Mouse (Mus musculus): ENCODE measurements around the gene Nos3. TPM values are rescaled to one million over a fixed set of nuclear protein-coding genes. Genes with fewer than 3 reads are reported as not detected.

Nos3 gene
- total RNA-seq, 2 experiments from 2014 or later: 6.8 to 7.0 TPM

DNA sequence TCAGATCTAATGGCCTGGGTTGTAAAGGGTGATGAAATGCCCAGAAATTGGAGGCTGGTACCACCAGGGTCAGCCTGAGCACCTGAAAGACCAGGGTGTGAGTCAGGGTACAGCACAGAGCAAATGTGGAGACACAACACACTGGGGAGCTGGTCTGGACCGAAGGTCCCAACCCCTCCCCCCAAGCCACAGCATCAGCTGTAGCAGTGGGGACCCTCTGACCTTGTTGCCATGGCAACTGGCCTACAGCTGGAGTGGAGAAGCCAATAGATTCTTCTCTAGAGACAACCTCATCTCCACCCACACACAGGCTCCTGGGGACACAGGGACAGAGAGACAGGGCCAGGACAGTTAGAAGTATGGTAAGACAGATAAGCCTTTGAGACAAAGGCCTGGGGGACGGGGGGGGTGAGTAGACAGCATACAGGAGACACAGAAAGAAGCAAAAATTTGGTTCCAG is 20.6 kb upstream of the Nos3 start:
- no peak for DNase-seq (ENCODE audit: low spot score in 2 of 2)

DNA sequence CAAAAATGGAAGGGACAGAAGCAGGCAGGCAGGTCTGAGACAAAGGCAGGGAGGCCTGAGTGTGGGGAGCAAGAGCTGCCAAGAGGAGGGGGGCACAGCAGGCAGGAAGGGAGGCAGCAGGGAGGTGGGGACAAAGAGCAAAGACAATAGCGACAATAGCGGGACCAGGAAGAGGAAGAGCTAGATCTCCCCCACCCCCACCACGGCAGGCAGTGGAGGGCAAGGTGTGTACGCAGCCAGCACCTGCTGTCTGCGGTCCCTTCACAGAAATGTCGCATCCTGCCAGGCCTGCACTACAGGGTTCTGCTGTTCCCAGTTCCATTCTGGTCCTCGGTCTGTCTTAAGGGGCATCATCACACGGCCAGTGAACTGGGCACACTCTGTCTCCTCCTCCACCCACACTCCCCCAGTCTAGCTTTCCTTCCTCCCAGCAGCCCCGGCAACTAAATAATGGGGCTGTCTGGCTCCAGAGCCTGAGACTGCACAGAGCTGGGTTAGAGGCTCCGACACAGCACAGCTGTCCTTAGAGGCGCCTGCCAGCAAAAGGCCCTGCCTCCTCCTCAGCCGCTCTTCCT is 20.0 kb upstream of the Nos3 start:
- no peak for DNase-seq (ENCODE audit: low spot score in 2 of 2)

DNA sequence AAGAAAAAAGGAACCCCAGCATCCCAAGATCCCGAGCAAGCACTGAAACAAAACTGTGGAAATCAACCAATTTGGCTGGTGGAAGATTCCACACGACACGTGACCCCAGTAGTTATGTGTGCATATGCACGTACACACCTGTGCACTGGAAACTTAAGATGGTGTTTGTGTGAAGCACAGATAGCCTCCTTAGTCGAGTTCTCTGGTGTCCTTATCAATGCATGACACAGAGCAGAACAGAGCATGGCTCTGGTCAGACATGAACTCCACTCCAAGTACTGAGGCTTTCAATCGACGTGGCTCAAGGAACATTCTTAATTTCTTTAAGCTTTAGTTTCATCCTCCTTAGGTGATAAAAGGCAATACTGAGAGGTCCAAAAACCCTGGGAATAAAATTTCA is 18.3 kb upstream of the Nos3 start:
- DNase-seq (ENCODE audit: low spot score in 2 of 2): no peak

DNA sequence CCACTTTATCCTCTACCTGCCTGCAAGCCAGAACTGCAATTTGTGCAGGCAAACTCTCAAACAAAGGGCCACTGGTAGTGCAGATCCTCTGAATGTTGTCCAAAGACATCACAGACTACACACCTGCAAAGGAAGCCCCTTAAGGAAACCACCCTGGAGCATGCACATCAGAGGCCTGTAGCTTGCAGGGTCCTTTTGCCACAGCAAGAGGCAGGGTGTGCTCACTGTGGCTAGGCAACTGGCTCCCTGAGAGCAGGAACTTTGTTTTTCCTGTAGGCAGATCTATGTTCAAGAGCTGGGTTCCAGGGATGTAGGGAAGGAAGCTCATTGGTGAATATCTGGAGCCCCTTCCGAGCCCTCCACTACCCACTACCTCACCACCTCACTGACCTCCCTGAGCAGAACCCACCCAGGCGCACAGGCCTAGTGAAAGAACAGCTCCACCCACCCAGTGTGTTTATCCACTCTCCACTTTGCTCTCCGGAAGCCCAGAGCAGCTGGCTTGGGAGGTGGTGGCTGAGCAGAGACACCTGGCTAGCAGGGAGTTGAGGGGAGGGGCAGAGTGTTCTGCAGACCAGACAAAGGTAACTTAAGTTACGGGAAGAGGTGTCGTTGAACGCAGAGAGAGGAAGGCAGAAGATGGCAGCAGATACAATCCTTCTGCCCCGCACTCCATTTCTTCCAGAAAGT is 17.3 kb upstream of the Nos3 start:
- no peak for DNase-seq (ENCODE audit: low spot score in 2 of 2)

DNA sequence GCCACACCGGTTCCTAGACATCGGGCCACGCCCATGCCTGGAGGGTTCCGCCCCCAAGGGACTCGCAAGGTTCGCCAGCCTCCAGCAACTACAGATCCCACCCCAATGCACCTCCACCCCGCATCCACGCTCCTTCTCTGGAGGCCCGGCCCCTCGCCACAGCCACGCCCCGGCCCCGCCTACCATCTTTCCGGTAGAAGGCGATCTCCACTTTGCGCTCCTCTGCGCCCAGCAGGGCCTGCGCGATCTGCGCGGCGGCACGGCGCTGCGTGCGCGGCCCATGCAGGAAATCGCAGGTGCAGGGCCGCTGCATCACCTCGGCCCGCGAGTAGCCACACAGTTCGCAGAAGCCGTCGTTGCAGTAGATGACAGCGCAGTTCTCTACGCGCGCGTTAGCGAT is 16.5 kb upstream of the Nos3 start:
- DNase-seq (ENCODE audit: low spot score in 2 of 2): peak; percentile 59

DNA sequence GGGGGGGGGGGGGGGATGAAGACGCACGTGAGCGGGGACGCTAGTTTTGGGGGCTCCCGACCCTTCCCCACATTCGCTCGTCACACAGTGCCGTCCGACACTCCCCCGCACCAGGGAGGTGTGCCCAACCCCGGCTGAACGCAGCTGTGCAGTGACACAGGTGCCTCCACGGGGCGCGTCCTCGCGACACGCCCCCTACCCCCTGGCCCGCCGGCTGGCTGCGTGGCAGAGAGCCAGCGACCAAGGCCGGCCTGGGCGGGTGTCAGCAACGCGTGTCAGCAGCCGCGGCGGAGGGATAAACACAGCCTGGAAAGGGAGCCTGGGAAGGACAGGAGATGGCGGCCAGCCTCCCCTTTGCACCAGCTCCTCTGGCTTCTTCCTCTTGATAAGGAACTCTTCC is 16.1 kb upstream of the Nos3 start:
- no peak for DNase-seq (ENCODE audit: low spot score in 2 of 2)

DNA sequence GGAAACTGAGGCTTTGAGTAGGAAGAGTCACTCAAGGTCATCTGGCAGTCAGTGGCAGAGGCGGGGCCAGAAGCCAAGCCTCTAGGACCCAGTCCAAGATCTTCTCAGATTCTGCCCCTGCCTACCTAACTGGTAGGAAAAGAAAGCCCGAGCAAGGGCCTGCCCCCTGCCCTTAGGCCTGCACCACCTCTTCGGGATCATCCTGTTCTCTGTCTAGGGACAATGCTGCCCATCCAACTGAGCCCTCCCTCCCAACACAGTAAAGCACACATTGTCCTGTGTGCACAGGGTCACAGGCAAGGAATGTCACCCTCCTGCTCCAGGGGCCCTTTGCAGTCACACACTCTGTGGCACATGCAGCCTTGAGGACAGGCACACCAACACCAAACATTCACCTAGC is 14.5 kb upstream of the Nos3 start:
- no peak for DNase-seq (ENCODE audit: low spot score in 2 of 2)

DNA sequence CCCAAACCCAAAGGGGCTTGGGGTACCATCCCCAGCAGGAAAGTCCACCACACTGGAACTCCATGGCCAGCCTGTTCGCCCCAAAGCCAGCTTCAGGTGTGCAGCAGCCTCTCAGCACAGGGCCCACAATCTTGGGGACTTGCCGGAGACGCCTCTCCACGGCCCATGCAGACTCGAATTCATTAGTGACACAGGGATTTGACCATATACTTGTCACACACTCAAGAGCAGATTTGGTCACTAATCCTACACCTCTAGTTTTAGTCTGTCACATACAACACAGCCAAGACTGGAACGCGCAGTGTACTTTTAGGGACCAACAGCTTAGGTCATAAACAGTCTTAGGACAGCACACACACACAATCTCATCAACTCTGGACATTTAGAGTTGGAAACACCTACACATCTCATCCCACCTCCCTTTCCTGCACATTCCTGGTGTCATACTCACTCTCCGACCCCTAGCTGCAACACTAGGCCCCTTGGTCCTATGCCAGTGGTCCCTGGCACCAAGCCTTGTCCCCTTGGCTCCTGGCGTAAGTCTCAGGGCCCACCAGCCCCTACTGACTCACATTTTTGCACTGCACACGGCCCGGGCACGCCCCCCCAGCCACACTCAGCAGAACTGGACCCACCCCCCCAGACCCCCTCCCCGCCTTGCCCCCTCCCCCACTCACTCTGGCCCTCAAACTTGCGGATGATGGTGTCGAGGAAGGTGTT is 13.9 kb upstream of the Nos3 start:
- no peak for DNase-seq (ENCODE audit: low spot score in 2 of 2)

DNA sequence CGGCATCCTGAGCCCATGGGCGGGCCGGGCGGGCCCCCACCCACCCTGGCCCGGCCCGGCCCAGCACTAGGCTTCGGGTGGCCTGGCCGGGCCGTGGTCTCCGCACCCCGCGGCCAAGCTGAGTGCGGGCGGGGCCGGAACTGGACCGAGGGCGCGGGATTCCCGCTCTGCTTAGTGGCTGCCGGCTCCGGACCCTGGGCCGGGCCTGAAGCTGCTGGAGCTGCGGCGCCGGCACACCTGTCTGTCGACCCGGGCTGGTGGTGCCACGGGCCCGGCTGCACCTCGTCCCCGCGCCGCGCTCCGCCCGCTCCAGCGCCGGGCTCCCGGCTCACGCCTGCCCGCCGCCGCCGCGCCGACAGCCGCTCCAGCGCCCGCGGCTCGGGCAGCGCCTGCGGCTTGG is 13.3 kb upstream of the Nos3 start, which contains the start of gene Kcnh2:
Gene Kcnh2 (minus strand): TSS at position 327 of the 400 bp plus-strand sequence.
- DNase-seq (ENCODE audit: low spot score in 2 of 2): no peak

DNA sequence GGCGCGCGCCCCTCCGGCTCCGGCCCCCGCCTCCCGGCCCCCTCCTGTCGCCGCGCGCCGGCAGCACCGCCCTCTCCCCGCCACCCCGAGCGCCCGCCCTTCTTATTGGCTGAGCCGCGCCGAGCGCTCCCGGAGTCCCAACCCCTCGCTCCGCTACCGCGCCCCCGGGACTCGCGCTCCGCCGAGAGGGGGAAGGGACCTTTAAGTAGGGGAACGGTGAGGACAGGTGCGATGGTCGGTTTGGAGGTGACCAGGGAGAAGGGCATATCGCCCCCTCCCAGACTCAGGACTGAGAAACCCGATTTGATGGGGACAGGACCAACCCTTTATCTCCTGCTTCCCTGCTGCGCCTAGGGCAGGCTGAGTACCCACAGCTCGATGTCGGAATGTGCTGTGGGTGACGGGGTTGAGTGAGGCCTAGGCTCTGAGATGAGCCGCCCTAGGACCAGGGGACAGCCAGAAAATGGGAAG is 12.9 kb upstream of the Nos3 start:
- DNase-seq (ENCODE audit: low spot score in 2 of 2): peak; percentile 83 to 88

DNA sequence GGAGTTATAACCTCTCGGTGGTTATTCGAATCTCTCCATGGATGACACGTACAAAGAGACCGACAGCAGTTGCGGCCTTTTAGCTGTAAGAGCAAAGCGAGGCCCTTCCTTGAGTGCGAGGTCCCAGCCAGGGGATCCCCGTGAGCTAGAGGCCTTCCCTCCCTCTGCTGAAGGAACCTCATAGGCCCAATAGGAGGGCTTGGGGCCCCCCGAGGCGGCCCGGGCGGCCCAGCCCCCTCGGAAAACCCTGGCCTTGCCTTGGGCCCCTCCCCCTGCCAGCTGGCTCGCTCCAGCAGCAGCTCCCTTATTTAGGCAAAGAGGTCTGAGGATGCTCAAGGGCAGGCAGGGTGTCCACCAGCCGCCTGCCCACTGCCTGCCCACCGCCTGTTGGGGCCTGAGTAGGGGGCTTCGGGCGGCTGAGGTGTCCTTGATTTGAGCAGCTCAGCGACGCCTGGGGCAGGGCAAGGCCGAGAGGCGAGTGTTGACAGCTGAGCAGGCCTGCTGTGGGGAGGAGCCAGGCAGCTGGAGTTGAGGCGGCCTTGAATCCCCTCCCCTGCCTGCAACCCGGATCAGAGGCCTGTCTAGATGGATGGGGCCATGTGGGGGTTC is 12.3 kb upstream of the Nos3 start:
- DNase-seq (ENCODE audit: low spot score in 2 of 2): no peak

DNA sequence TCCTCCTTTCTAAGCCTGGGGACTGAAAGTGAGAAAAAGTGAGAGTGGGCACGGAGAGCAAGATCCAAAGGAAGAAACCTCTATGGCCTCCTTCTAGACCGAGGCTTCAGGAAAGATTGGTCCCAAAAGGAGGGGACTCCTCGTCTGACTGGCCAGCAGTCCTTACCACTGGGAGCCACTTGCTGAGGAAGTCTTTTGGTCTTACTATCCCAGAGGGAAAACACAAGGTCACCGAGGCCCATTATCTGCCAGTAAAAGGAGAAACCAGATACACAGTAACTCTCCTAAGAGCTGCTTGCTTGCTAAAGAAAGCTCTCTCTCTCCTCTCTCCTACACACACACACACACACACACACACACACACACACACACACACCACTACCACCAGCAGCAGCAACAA is 11.3 kb upstream of the Nos3 start:
- no peak for DNase-seq (ENCODE audit: low spot score in 2 of 2)

DNA sequence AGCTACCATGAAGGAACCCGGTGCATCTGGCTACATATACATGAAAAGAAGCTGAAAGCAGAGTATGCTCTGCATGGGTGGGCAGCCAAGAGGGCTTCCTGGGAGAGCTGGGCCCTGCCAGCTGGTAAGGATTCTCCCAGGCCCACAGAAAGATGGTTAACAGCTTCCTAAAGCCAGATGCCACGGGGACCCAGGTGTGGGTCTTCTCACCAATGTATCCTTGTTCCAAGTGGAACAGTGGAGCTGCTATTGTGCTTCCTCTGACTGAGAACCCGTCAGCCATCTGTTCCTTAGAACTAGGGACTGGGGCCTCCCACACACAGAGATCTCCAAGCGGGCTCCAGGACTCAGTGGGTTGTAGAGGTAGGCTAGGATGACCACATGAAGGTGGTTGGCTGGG is 7.8 kb upstream of the Nos3 start:
- no peak for DNase-seq (ENCODE audit: low spot score in 2 of 2)

DNA sequence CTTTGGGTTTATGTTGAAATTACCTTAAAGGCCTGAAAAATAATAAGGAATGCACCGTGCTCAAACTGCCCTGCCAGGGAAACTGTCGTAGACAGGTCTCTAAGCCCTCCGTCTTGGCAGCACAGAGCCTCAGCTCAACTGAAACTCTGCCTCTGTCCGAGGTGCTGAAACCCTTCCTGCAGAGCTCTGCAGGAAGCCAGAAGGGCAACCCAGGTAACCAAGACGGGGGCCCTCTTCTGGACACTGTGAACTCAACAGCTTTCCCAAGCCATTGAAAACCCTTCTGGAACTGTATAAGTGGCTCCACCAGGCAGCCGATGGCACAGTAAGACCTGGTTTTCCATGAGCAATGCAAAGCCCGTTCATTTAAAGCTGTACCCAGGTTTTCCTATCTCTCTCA is 7.1 kb upstream of the Nos3 start:
- DNase-seq (ENCODE audit: low spot score in 2 of 2): no peak

DNA sequence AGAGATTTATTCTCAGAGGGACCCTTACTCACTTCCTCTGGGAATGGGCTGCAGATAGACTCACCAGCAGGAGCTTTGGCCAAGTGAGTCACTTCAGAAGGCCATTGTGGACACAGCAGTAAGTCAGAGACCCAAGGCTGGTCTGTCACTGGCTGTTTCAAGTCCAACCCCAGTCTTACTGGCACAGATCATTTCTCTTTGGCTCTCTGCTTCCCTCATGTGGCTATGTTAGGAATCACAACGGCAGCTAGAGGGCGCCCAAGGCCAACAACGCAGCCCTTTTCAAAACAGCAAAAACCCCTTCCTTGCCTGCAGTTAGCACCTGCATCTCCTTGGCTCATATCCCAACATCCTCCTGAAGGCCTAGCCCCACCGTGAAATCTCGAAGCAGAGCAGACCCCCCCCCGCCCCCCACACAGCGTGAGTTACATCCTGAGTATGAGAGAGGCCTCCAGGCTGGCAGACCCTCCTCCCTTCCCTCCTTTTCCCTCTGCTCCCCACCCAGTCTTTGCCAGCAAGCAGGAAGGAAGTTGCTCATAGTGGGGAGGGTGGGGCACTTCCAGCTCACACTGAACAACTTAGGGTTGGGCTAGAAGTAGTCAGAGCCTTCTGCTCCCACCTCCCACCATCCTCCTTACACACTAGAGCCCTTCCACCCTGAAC is 3.7 kb upstream of the Nos3 start:
- peak; percentile 72 to 88 for DNase-seq (ENCODE audit: low spot score in 2 of 2)

DNA sequence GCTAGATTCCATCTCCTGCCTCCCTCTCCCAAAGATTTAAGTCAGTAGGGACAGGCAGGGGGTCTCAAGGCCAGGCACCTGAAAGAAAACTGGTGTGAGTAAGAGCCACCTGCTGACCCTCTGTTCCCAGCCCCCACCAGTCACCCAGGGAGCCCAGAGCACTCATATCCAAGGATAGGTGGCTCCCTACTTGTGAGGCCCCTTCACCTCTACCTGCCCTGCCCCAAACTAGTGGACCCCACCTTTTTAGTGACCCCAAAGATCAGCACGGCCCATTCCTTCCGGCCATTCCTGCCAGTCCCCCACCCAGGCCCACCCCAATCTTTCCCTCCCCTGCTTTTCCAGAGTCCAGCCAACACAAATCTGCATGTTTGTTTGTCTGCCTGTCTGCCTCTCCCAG is 1.1 kb upstream of the Nos3 start:
- no peak for DNase-seq (ENCODE audit: low spot score in 2 of 2)

DNA sequence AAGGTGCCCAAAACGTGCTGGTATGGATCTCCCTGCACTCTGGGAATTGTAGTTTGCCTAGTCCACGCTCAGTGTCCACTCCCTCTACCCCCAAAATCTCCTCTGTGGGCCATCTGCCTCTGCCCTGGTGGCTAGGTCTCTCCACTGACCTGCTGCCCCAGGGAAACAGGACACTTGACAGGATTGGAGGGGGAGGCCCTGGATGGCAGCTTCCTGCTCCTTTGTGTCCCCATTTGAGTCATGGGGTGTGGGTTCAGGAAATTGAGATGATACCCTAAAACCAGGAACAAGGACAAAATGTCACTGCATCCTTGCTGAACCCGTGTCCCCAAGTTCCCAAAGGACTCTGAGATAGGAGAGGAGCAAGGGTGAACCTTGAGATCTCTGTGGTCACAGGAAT is 549 bp upstream of the Nos3 start:
- DNase-seq (ENCODE audit: low spot score in 2 of 2): no peak

DNA sequence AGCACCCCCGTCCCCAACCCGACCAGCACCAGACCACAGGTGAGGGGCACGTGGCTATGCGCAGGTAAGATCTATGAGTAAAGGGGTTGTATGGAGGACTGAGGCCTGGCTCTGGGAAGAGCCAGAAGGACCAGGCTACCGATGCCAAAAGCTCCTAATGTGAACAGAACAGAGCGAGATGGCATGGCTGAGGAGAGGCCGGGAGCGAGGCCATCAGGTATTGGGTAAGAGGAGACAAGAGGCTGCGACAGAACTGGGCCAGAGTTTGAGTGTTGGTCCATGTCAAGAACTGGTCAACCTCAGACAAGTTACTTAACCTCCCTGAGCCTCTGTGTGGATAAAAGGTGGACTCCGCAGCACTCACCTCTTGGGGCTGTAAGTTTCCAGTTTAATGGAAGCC is 353 bp downstream of the Nos3 start:
- DNase-seq (ENCODE audit: low spot score in 2 of 2): no peak

DNA sequence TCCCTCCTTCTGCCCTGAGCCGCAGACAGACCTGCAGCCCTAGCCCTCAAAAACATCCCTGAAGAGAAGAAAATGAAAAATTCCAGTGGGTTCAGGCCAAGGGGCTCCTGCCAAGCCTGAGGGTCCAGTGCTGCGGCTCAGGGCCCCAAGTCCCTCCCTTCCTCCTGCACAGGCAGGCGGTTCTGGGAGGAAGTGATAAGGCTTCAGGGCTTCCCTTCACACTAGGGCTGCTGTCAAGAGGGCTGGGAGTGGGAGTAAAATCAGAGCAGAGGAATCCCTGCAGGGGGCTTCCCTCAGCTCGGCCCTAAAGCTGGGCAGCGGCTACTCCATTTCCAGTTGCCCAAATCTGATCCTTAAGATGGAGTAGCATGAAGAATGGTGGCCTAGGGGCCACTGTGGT is 918 bp downstream of the Nos3 start:
- no peak for DNase-seq (ENCODE audit: low spot score in 2 of 2)

DNA sequence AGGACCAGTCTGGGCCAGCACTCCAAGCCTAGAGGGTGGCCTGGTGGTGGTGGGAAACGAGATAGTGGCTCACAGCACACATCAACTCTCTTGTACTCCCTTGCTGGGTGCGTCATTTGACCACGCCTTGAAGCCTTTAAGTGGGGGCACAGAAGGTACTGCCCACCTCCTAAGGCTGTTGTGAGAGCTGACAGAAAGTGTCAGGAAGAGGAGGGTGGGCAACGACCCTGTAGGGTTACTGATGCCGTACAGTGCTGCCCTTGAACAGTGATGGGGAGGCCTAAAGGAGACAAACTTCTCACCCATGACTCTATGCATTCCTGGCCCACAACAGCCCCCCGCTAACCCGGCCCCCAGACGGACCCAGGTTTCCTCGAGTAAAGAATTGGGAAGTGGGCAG is 1.8 kb downstream of the Nos3 start:
- no peak for DNase-seq (ENCODE audit: low spot score in 2 of 2)

DNA sequence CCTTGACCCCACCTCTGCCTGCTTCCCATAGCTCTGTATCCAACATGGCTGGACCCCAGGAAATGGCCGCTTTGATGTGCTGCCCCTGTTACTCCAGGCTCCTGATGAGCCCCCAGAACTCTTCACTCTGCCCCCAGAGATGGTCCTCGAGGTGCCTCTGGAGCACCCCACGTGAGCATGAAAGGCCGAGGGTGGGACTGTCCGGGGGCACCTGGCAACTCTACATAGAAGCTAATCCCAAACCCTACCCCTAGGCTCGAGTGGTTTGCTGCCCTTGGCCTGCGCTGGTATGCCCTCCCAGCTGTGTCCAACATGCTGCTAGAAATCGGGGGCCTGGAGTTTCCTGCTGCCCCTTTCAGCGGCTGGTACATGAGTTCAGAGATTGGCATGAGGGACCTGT is 5.2 kb downstream of the Nos3 start:
- DNase-seq (ENCODE audit: low spot score in 2 of 2): no peak

DNA sequence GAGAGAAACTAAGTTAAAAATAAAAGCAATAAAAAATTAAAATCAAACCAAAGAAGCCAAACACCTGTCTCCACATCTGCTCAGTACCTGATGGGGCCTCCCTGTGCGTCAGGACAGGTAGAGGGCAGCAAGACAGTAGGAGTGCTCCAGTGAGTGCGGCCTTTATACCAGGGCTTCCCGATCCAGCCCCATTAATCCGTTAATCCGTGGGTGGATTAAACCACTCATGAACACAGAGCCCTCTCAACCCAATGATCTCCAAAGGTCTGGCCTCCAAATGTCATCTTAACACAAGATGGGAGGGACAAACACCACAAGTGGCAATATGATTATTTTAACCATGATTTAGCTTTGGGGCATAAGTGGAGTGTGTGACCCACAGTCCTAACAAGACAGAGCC is 9.2 kb downstream of the Nos3 start:
- DNase-seq (ENCODE audit: low spot score in 2 of 2): no peak

Data from layer of hippocampus, adult 18-20 months (tissue).